Mouse (Mus musculus) C2C12 (cell line): Measurements from ENCODE around the gene Manf.

ENCODE experiments used
- CEBPB ChIP-seq: IDR thresholded peaks from one replicate; pipeline ENCODE4 v1.6.1; 2011; ENCODE audit warnings: low read depth, mild to moderate bottlenecking, control low read depth, moderate library complexity
- CTCF ChIP-seq: IDR thresholded peaks from one replicate; pipeline ENCODE4 v1.5.1; 2011; ENCODE audit not compliant: control insufficient read depth, insufficient read depth, insufficient read length
- FOSL1 ChIP-seq: IDR thresholded peaks from one replicate; pipeline ENCODE4 v1.8.0; 2011; ENCODE audit warnings: mild to moderate bottlenecking, low read length; ENCODE audit not compliant: poor library complexity, insufficient read depth, severe bottlenecking
- MAX ChIP-seq: IDR thresholded peaks from one replicate; pipeline ENCODE4 v1.6.1; 2011; ENCODE audit warnings: mild to moderate bottlenecking, control low read depth
- MYOD1 ChIP-seq: IDR thresholded peaks from one replicate; pipeline ENCODE4 v1.6.1; 2011; ENCODE audit warnings: low read depth; ENCODE audit not compliant: control insufficient read depth, insufficient read length
- MYOG ChIP-seq: IDR thresholded peaks from one replicate; pipeline ENCODE4 v1.6.1; 2011; ENCODE audit not compliant: control insufficient read depth, insufficient read length; ENCODE audit errors: extremely low read depth
- USF1 ChIP-seq: IDR thresholded peaks from one replicate; pipeline ENCODE4 v1.6.1; 2011; ENCODE audit warnings: low read depth, mild to moderate bottlenecking, control low read depth, moderate library complexity

DNA sequence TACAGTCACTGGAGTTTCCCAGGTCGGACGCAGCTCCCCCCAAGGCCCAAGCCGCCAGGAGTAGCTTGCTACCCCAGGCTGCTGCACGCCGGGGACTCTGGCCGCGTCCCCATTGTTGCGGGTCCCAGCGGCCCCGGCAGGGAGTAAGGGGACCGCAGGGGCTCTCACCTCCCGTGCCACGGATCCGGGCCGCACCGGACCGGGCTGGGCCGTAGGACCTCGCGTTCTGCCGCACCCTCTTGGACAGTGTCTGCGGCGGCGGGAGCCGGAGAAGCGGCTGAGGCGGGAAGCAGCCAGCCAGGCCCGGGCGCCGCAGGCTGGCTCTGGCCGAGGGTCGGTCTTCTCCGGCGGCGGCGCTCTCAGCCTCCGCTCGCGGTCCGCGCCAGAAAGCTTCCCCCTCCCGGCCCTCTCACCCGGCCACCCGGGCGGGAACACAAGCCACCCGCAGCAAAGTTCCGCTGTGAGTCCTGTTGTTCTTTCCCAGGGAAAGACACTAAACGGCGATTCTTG, 102.9 kb downstream of the Manf start, which contains the start of gene Rad54l2:
- TF ChIP-seq CTCF (peak; percentile 4), CEBPB (no peak), USF1 (no peak), MAX (no peak), MYOG (no peak), FOSL1 (no peak), MYOD1 (no peak)
